Mouse (Mus musculus): ENCODE data around the gene Slc27a5. TPM values are rescaled to one million over a fixed set of nuclear protein-coding genes. Genes with fewer than 3 reads are reported as not detected.

Gene Slc27a5
- polyA plus RNA-seq, 1 experiment from 2014 or later, result 0.32 TPM

- no peak for ATAC-seq (ENCODE audit: low read depth)
- H3K4me3 ChIP-seq, result no peak within 1 kb of the TSS
- peaks cover 6% of the 10 kb centered on the region; the same call in 1 of the 2 replicates for H3K36me3 ChIP-seq
- H3K4me2 ChIP-seq, result no peak within 1 kb of the TSS
- 76% methylated on average over 3 of the region's 3 CpGs for WGBS
- H3K27ac ChIP-seq (replicated peaks), result no peak within 1 kb of the TSS
- H3K9ac ChIP-seq, result no peak within 1 kb of the TSS
- no peaks in the 10 kb centered on the region for H3K27me3 ChIP-seq
- H3K4me1 ChIP-seq (replicated peaks), result no peaks in the 10 kb centered on the region
- H3K9me3 ChIP-seq, result no peaks in the 10 kb centered on the region
Observed at GRCm38 (mm10) chr7:12998851-12999250, 859 bp upstream of the Slc27a5 start, which contains the start of gene Trim28. TSS of gene Trim28 (plus strand) at chr7:12999114.

GRCm38 (mm10) chr7:12997230-12997629 lies 762 bp downstream of the Slc27a5 start:
- H3K27me3 ChIP-seq, result no peaks in the 10 kb centered on the region; the same call in 1 of the 2 replicates
- no peak overlapping the region for H3K4me2 ChIP-seq
- H3K36me3 ChIP-seq, result no peaks in the 10 kb centered on the region
- no peak overlapping the region for H3K27ac ChIP-seq (replicated peaks)
- no peak for ATAC-seq (ENCODE audit: low read depth)
- 68% methylated on average over 5 of the region's 5 CpGs for WGBS
- H3K9me3 ChIP-seq, result no peaks in the 10 kb centered on the region
- no peak overlapping the region for H3K9ac ChIP-seq
- H3K4me1 ChIP-seq (replicated peaks), result no peaks in the 10 kb centered on the region
- no peak overlapping the region for H3K4me3 ChIP-seq

GRCm38 (mm10) chr7:12995862-12996261 lies 2.1 kb downstream of the Slc27a5 start:
- H3K36me3 ChIP-seq, result no peaks in the 10 kb centered on the region
- no peaks in the 10 kb centered on the region; the same call in 1 of the 2 replicates for H3K27me3 ChIP-seq
- no peaks in the 10 kb centered on the region for H3K9me3 ChIP-seq
- H3K4me1 ChIP-seq (replicated peaks), result no peaks in the 10 kb centered on the region
- no peak overlapping the region for H3K9ac ChIP-seq
- no peak for ATAC-seq (ENCODE audit: low read depth)
- no peak overlapping the region for H3K4me2 ChIP-seq
- no peak overlapping the region for H3K4me3 ChIP-seq
- no peak overlapping the region for H3K27ac ChIP-seq (replicated peaks)

GRCm38 (mm10) chr7:12993148-12993547 lies 4.8 kb downstream of the Slc27a5 start:
- Histone ChIP-seq H3K4me2 (no peak overlapping the region), H3K36me3 (no peaks in the 10 kb centered on the region), H3K4me1 (replicated peaks) (no peaks in the 10 kb centered on the region), H3K9me3 (no peaks in the 10 kb centered on the region), H3K9ac (no peak overlapping the region), H3K27ac (replicated peaks) (no peak overlapping the region), H3K4me3 (no peak overlapping the region), H3K27me3 (no peaks in the 10 kb centered on the region; the same call in 1 of the 2 replicates)
- WGBS, result 92% methylated on average over 10 of the region's 10 CpGs
- no peak for ATAC-seq (ENCODE audit: low read depth)

GRCm38 (mm10) chr7:12992222-12992621 lies 5.8 kb downstream of the Slc27a5 start:
- no peak for ATAC-seq (ENCODE audit: low read depth)

GRCm38 (mm10) chr7:12987409-12988189 lies 10.4 kb downstream of the Slc27a5 start:
- 86% methylated on average over 8 of the region's 8 CpGs for WGBS
- Histone ChIP-seq H3K36me3 (0 out of 2 replicates have a peak, but pooled peaks cover 3% of the 10 kb centered on the region), H3K4me1 (replicated peaks) (no peaks in the 10 kb centered on the region), H3K4me3 (no peak overlapping the region), H3K27me3 (no peaks in the 10 kb centered on the region), H3K9me3 (no peaks in the 10 kb centered on the region), H3K4me2 (no peak overlapping the region), H3K9ac (no peak overlapping the region), H3K27ac (replicated peaks) (no peak overlapping the region)
- no peak for ATAC-seq (ENCODE audit: low read depth)

More at GRCm38 (mm10) chr7:12992222-12992621, 5.8 kb downstream of the Slc27a5 start:
- no peaks in the 10 kb centered on the region; the same call in 1 of the 2 replicates for H3K27me3 ChIP-seq
- H3K36me3 ChIP-seq, result no peaks in the 10 kb centered on the region
- no peaks in the 10 kb centered on the region for H3K9me3 ChIP-seq
- no peak overlapping the region for H3K9ac ChIP-seq
- no peak overlapping the region for H3K4me3 ChIP-seq
- H3K4me1 ChIP-seq (replicated peaks), result no peaks in the 10 kb centered on the region
- H3K27ac ChIP-seq (replicated peaks), result no peak overlapping the region
- WGBS, result 6% methylated on average over 3 of the region's 3 CpGs
- no peak overlapping the region for H3K4me2 ChIP-seq

GRCm38 (mm10) chr7:12986906-12987305 lies 11.1 kb downstream of the Slc27a5 start:
- H3K27ac ChIP-seq (replicated peaks), result no peak overlapping the region
- H3K4me1 ChIP-seq (replicated peaks), result no peaks in the 10 kb centered on the region
- H3K36me3 ChIP-seq, result peaks cover 9% of the 10 kb centered on the region; the same call in 1 of the 2 replicates
- no peak overlapping the region for H3K4me2 ChIP-seq
- ATAC-seq (ENCODE audit: low read depth), result no peak
- H3K4me3 ChIP-seq, result no peak overlapping the region
- H3K9ac ChIP-seq, result no peak overlapping the region
- H3K27me3 ChIP-seq, result no peaks in the 10 kb centered on the region
- H3K9me3 ChIP-seq, result no peaks in the 10 kb centered on the region
- WGBS, result 90% methylated on average over 8 of the region's 8 CpGs

- peaks cover 15% of the 10 kb centered on the region; the same call in 1 of the 2 replicates for H3K36me3 ChIP-seq
- H3K9ac ChIP-seq, result no peak overlapping the region
- no peaks in the 10 kb centered on the region for H3K27me3 ChIP-seq
- H3K4me1 ChIP-seq (replicated peaks), result no peaks in the 10 kb centered on the region
- WGBS, result 74% methylated on average over 1 of the region's 1 CpGs
- ATAC-seq (ENCODE audit: low read depth), result no peak
- H3K27ac ChIP-seq (replicated peaks), result no peak overlapping the region
- no peaks in the 10 kb centered on the region for H3K9me3 ChIP-seq
- H3K4me3 ChIP-seq, result no peak overlapping the region
- no peak overlapping the region for H3K4me2 ChIP-seq
Observed at GRCm38 (mm10) chr7:12985724-12986123, 12.3 kb downstream of the Slc27a5 start.

GRCm38 (mm10) chr7:12980291-12980690 lies 17.7 kb downstream of the Slc27a5 start:
- H3K9ac ChIP-seq, result no peak overlapping the region
- H3K4me2 ChIP-seq, result no peak overlapping the region
- H3K4me1 ChIP-seq (replicated peaks), result peaks cover 19% of the 10 kb centered on the region
- no peaks in the 10 kb centered on the region for H3K27me3 ChIP-seq
- no peak overlapping the region for H3K27ac ChIP-seq (replicated peaks)
- no peak overlapping the region for H3K4me3 ChIP-seq
- H3K36me3 ChIP-seq, result peaks cover 15% of the 10 kb centered on the region; the same call in 1 of the 2 replicates
- H3K9me3 ChIP-seq, result no peaks in the 10 kb centered on the region
- no peak for ATAC-seq (ENCODE audit: low read depth)
- 79% methylated on average over 7 of the region's 7 CpGs for WGBS

- no peak for ATAC-seq (ENCODE audit: low read depth)
- 37% methylated on average over 6 of the region's 6 CpGs for whole genome bisulfite sequencing
- no peak overlapping the region for H3K4me3 ChIP-seq
- no peaks in the 10 kb centered on the region for H3K9me3 ChIP-seq
- peaks cover 19% of the 10 kb centered on the region for H3K4me1 ChIP-seq (replicated peaks)
- no peak overlapping the region for H3K9ac ChIP-seq
- no peaks in the 10 kb centered on the region for H3K27me3 ChIP-seq
- peaks cover 15% of the 10 kb centered on the region; the same call in 1 of the 2 replicates for H3K36me3 ChIP-seq
- no peak overlapping the region for H3K27ac ChIP-seq (replicated peaks)
- H3K4me2 ChIP-seq, result no peak overlapping the region
Observed at GRCm38 (mm10) chr7:12979776-12980175, 18.2 kb downstream of the Slc27a5 start.

GRCm38 (mm10) chr7:12978931-12979722 lies 18.9 kb downstream of the Slc27a5 start:
- H3K4me2 ChIP-seq, result peak overlapping the region; percentile 69
- H3K27ac ChIP-seq (replicated peaks), result peak overlapping the region; percentile 97; the same call in 1 of the 2 replicates
- H3K9ac ChIP-seq, result peak overlapping the region; percentile 74
- H3K9me3 ChIP-seq, result no peaks in the 10 kb centered on the region
- H3K36me3 ChIP-seq, result peaks cover 15% of the 10 kb centered on the region; the same call in 1 of the 2 replicates
- ATAC-seq (ENCODE audit: low read depth), result no peak
- peaks cover 19% of the 10 kb centered on the region for H3K4me1 ChIP-seq (replicated peaks)
- peak overlapping the region; percentile 60 for H3K4me3 ChIP-seq
- no peaks in the 10 kb centered on the region for H3K27me3 ChIP-seq
- 78% methylated on average over 18 of the region's 18 CpGs for WGBS

Measured in neural tube, embryonic 13.5 days (tissue).